Mouse (Mus musculus) ZHBTc4 (cell line): ENCODE measurements around the gene Krt33b.

ENCODE experiments used
- DNase-seq: peaks from one replicate; pipeline ENCODE4 v3.0.0-alpha.2; 2011; ENCODE audit warnings: low read depth, low spot score

Gene Krt33b

GRCm38 (mm10) chr11:99993620-99994383 lies 35.9 kb downstream of the Krt33b start, which contains the start of gene Krtap17-1:
TSS of gene Krtap17-1 (minus strand) at chr11:99993994.
- peak; percentile 17 for DNase-seq

GRCm38 (mm10) chr11:99990571-99990970 lies 39.1 kb downstream of the Krt33b start:
- DNase-seq, result no peak

- DNase-seq, result no peak
Observed at GRCm38 (mm10) chr11:99989881-99990405, 39.7 kb downstream of the Krt33b start.

- DNase-seq, result no peak
Observed at GRCm38 (mm10) chr11:99988530-99988929, 41.1 kb downstream of the Krt33b start.

GRCm38 (mm10) chr11:99986180-99986647 lies 43.5 kb downstream of the Krt33b start, which contains the start of gene Krtap16-1:
TSS of gene Krtap16-1 (minus strand) at chr11:99986597.
- no peak for DNase-seq

- peak; percentile 22 for DNase-seq
Observed at GRCm38 (mm10) chr11:99985291-99986092, 44.2 kb downstream of the Krt33b start.

GRCm38 (mm10) chr11:99983442-99983841 lies 46.2 kb downstream of the Krt33b start:
- no peak for DNase-seq

- no peak for DNase-seq
Observed at GRCm38 (mm10) chr11:99982731-99983130, 46.9 kb downstream of the Krt33b start.

- no peak for DNase-seq
Observed at GRCm38 (mm10) chr11:99978953-99979352, 50.7 kb downstream of the Krt33b start, which contains the start of gene Krtap29-1. TSS of gene Krtap29-1 (minus strand) at chr11:99979053.
